Mouse (Mus musculus) midbrain, postnatal 0 days (tissue): ENCODE data around the gene Pls3. TPM values are rescaled to one million over a fixed set of nuclear protein-coding genes. Genes with fewer than 3 reads are reported as not detected.

Experiments used
- ATAC-seq: fragments of 200-750 bp; cut with Nextera tagmentation; 2 replicates; pipeline ENCODE4 v1.8.0; 2017; ENCODE audit warnings: moderate number of reproducible peaks, mild to moderate bottlenecking, moderate TSS enrichment, moderate library complexity; ENCODE audit not compliant: low FRiP score
- DNase-seq: peaks from one replicate; pipeline ENCODE4 v3.0.0-alpha.2; 2015; ENCODE audit warnings: low spot score
- H3K27ac ChIP-seq: fragments of 300-500 bp; sonication (generic); 2 replicates; pipeline ENCODE4 v1.5.1; 2014; ENCODE audit warnings: low read depth, mild to moderate bottlenecking, low read length, mixed read lengths
- H3K27me3 ChIP-seq: fragments of 300-500 bp; sonication (generic); 2 replicates; pipeline ENCODE4 v1.6.1; 2014; ENCODE audit warnings: low read length, control low read depth, mixed read lengths; ENCODE audit not compliant: insufficient read depth
- H3K36me3 ChIP-seq: fragments of 300-500 bp; sonication (generic); 2 replicates; pipeline ENCODE4 v1.6.1; 2014; ENCODE audit warnings: low read length, control low read depth, mixed read lengths; ENCODE audit not compliant: insufficient read depth
- H3K4me1 ChIP-seq: fragments of 300-500 bp; sonication (generic); 2 replicates; pipeline ENCODE4 v1.6.1; 2014; ENCODE audit warnings: mild to moderate bottlenecking, control low read depth, antibody characterized with exemption, low read length, mixed read lengths; ENCODE audit not compliant: insufficient read depth
- H3K4me2 ChIP-seq: fragments of 300-500 bp; sonication (generic); 2 replicates; pipeline ENCODE4 v1.6.1; 2014; ENCODE audit warnings: low read depth, mild to moderate bottlenecking, low read length, mixed read lengths; ENCODE audit not compliant: poor library complexity, severe bottlenecking
- H3K4me3 ChIP-seq: fragments of 300-500 bp; sonication (generic); 2 replicates; pipeline ENCODE4 v1.5.1; 2014; ENCODE audit warnings: low read depth, mild to moderate bottlenecking, low read length, moderate library complexity
- H3K9ac ChIP-seq: fragments of 300-500 bp; sonication (generic); replicated peaks from 2 replicates; pipeline ENCODE4 v1.6.1; 2014; ENCODE audit warnings: mild to moderate bottlenecking, low read length, moderate library complexity, mixed read lengths; ENCODE audit not compliant: poor library complexity, severe bottlenecking
- H3K9me3 ChIP-seq: fragments of 300-500 bp; sonication (generic); 2 replicates; pipeline ENCODE4 v1.6.1; 2016; ENCODE audit warnings: low read length, control low read depth
- CTCF ChIP-seq: IDR thresholded peaks from 2 replicates; pipeline ENCODE4 v1.5.1; 2016; ENCODE audit warnings: antibody characterized with exemption, mild to moderate bottlenecking
- WGBS: fragments of 180-500 bp; shearing (Covaris S2); extraction: QIAGEN DNeasy Blood & Tissue Kit; methylation state at CpG from one replicate; pipeline ENCODE4 v1.1.7; 2014; 5-methylcytosine and 5-hydroxymethylcytosine counted together
- polyA plus RNA-seq: library from polyadenylated mRNA; unstranded; fragments of >200 nt; fragmentation: Nextera tagmentation; extraction: Ambion mirVana; gene quantifications from 2 replicates; pipeline ENCODE4 v1.2.1, GENCODE M21; 2015
- total RNA-seq: library from RNA; depleted of rRNA; stranded (reverse); fragments of >200 nt; gene quantifications from 2 replicates; pipeline ENCODE4 v1.2.3, GENCODE M21; 2014

Pls3 gene
- total and polyA plus RNA-seq, 2 experiments from 2014 or later = 12.8 to 29.3 TPM

GRCm38 (mm10) chrX:75814958-75815357, 60.0 kb downstream of the Pls3 start:
- no peak for DNase-seq
- no peaks in the 10 kb centered on the region for H3K9me3 ChIP-seq
- H3K27ac ChIP-seq = no peak overlapping the region
- no peaks in the 10 kb centered on the region for H3K36me3 ChIP-seq
- H3K4me2 ChIP-seq = no peak overlapping the region
- ATAC-seq = no peak
- no peak overlapping the region for H3K4me3 ChIP-seq
- WGBS = 90% methylated on average over 2 of the region's 2 CpGs
- no peaks in the 10 kb centered on the region for H3K27me3 ChIP-seq
- TF ChIP-seq CTCF = no peak
- H3K9ac ChIP-seq = no peak overlapping the region
- no peaks in the 10 kb centered on the region for H3K4me1 ChIP-seq

- H3K27me3 ChIP-seq = no peaks in the 10 kb centered on the region
- WGBS = 80% methylated on average over 4 of the region's 4 CpGs
- H3K27ac ChIP-seq = no peak overlapping the region
- no peak for TF ChIP-seq CTCF
- no peaks in the 10 kb centered on the region for H3K4me1 ChIP-seq
- H3K9ac ChIP-seq = no peak overlapping the region
- no peak overlapping the region for H3K4me2 ChIP-seq
- DNase-seq = no peak
- no peaks in the 10 kb centered on the region for H3K9me3 ChIP-seq
- H3K36me3 ChIP-seq = no peaks in the 10 kb centered on the region
- H3K4me3 ChIP-seq = no peak overlapping the region
- ATAC-seq = no peak
Observed at GRCm38 (mm10) chrX:75814123-75814522, 60.9 kb downstream of the Pls3 start.

GRCm38 (mm10) chrX:75796583-75796982, 78.4 kb downstream of the Pls3 start:
- WGBS = 24% methylated on average over 4 of the region's 4 CpGs
- no peak for ATAC-seq
- Histone ChIP-seq H3K27me3 (no peaks in the 10 kb centered on the region), H3K4me3 (no peak overlapping the region), H3K4me2 (no peak overlapping the region), H3K9ac (no peak overlapping the region), H3K36me3 (no peaks in the 10 kb centered on the region), H3K4me1 (no peaks in the 10 kb centered on the region), H3K27ac (no peak overlapping the region), H3K9me3 (no peaks in the 10 kb centered on the region)
- DNase-seq = peak; percentile 65
- peak; percentile 83 for TF ChIP-seq CTCF

- WGBS = 95% methylated on average over 4 of the region's 4 CpGs
- Histone ChIP-seq H3K36me3 (no peaks in the 10 kb centered on the region), H3K9me3 (no peaks in the 10 kb centered on the region), H3K4me1 (no peaks in the 10 kb centered on the region), H3K4me3 (no peak overlapping the region), H3K27me3 (no peaks in the 10 kb centered on the region), H3K27ac (no peak overlapping the region), H3K4me2 (no peak overlapping the region), H3K9ac (no peak overlapping the region)
- no peak for TF ChIP-seq CTCF
- DNase-seq (no peak), ATAC-seq (no peak)
Observed at GRCm38 (mm10) chrX:75779796-75780195, 95.2 kb downstream of the Pls3 start.

GRCm38 (mm10) chrX:75777461-75777860, 97.5 kb downstream of the Pls3 start:
- Histone ChIP-seq H3K4me1 (no peaks in the 10 kb centered on the region), H3K4me3 (no peak overlapping the region), H3K4me2 (no peak overlapping the region), H3K9me3 (no peaks in the 10 kb centered on the region), H3K9ac (no peak overlapping the region), H3K27me3 (no peaks in the 10 kb centered on the region), H3K27ac (no peak overlapping the region), H3K36me3 (no peaks in the 10 kb centered on the region)
- TF ChIP-seq CTCF = peak; percentile 32
- no peak for ATAC-seq
- no peak for DNase-seq
- WGBS = 84% methylated on average over 2 of the region's 2 CpGs

- H3K27ac ChIP-seq = peak overlapping the region; percentile 68
- H3K9me3 ChIP-seq = no peaks in the 10 kb centered on the region
- no peak for DNase-seq
- peak overlapping the region; percentile 50 for H3K4me2 ChIP-seq
- 32% methylated on average over 7 of the region's 7 CpGs for WGBS
- H3K27me3 ChIP-seq = no peaks in the 10 kb centered on the region
- no peak for TF ChIP-seq CTCF
- H3K4me1 ChIP-seq = no peaks in the 10 kb centered on the region
- no peaks in the 10 kb centered on the region for H3K36me3 ChIP-seq
- peak; percentile 34; the same call in 1 of the 2 replicates for ATAC-seq
- H3K4me3 ChIP-seq = peak overlapping the region; percentile 49
- peak overlapping the region; percentile 48 for H3K9ac ChIP-seq
Observed at GRCm38 (mm10) chrX:75764794-75765328, 110.1 kb downstream of the Pls3 start.
